Mouse (Mus musculus): ENCODE results near the gene Cpne4. TPM values are rescaled to one million over a fixed set of nuclear protein-coding genes. Genes with fewer than 3 reads are reported as not detected.

Gene Cpne4
- total and polyA plus RNA-seq, 2 experiments from 2014 or later = 0.14 TPM; not detected in 1

GRCm38 (mm10) chr9:104878558-104878957 lies 331.5 kb downstream of the Cpne4 start:
- Histone ChIP-seq H3K4me1 (ENCODE audit: control insufficient read depth, insufficient read depth) (no peaks in the 10 kb centered on the region), H3K36me3 (replicated peaks; ENCODE audit: control insufficient read depth, insufficient read depth, low read length) (no peaks in the 10 kb centered on the region), H3K27ac (ENCODE audit: low read depth) (no peak overlapping the region), H3K9ac (replicated peaks; ENCODE audit: low read depth, low read length) (no peak overlapping the region), H3K27me3 (ENCODE audit: control insufficient read depth, insufficient read depth, low read length) (no peaks in the 10 kb centered on the region), H3K4me2 (ENCODE audit: low read depth, low read length) (no peak overlapping the region), H3K4me3 (ENCODE audit: low read depth, low read length) (no peak overlapping the region), H3K9me3 (replicated peaks; ENCODE audit: control insufficient read depth, low read length) (no peaks in the 10 kb centered on the region)
- no peak for TF ChIP-seq CTCF (IDR thresholded peaks at IDR 0.05; ENCODE audit: low read depth)
- no peak for TF ChIP-seq EP300 (IDR thresholded peaks at IDR 0.05; ENCODE audit: low read depth)
- WGBS = 76% methylated on average over 6 of the region's 6 CpGs
- no peak for DNase-seq (ENCODE audit: low spot score)
- no peak for ATAC-seq (ENCODE audit: insufficient read depth, low read depth)

DNA sequence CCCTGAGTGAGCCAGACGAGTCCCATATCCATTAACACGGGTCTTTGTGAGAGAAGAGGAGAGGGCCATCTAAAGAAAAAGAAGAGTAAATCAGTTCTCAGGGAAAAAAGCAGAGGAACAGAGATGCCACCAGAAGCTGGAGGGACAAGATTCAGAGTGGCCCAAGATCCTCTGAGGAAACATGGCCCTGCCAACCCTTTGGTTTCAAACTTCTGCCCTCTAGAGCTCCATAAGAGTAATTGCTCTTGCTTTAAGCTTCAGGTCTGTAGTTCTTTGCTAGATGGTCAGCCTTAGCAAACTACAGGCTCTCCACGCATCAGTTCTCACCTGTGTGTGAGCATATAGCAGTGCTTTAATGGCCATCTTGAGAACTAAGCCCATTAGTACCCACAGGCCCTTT lies 343.4 kb downstream of the Cpne4 start:
- H3K4me3 ChIP-seq (ENCODE audit: low read depth, low read length) = no peak overlapping the region
- ATAC-seq (ENCODE audit: insufficient read depth, low read depth) = no peak
- no peaks in the 10 kb centered on the region for H3K4me1 ChIP-seq (ENCODE audit: control insufficient read depth, insufficient read depth)
- no peak overlapping the region for H3K4me2 ChIP-seq (ENCODE audit: low read depth, low read length)
- DNase-seq (ENCODE audit: low spot score) = no peak
- H3K27me3 ChIP-seq (ENCODE audit: control insufficient read depth, insufficient read depth, low read length) = no peaks in the 10 kb centered on the region
- no peak overlapping the region for H3K9ac ChIP-seq (replicated peaks; ENCODE audit: low read depth, low read length)
- no peaks in the 10 kb centered on the region for H3K9me3 ChIP-seq (replicated peaks; ENCODE audit: control insufficient read depth, low read length)
- WGBS = 67% methylated on average over 3 of the region's 3 CpGs
- no peak overlapping the region for H3K27ac ChIP-seq (ENCODE audit: low read depth)
- TF ChIP-seq CTCF (IDR thresholded peaks at IDR 0.05; ENCODE audit: low read depth) = no peak
- no peak for TF ChIP-seq EP300 (IDR thresholded peaks at IDR 0.05; ENCODE audit: low read depth)
- H3K36me3 ChIP-seq (replicated peaks; ENCODE audit: control insufficient read depth, insufficient read depth, low read length) = no peaks in the 10 kb centered on the region

DNA sequence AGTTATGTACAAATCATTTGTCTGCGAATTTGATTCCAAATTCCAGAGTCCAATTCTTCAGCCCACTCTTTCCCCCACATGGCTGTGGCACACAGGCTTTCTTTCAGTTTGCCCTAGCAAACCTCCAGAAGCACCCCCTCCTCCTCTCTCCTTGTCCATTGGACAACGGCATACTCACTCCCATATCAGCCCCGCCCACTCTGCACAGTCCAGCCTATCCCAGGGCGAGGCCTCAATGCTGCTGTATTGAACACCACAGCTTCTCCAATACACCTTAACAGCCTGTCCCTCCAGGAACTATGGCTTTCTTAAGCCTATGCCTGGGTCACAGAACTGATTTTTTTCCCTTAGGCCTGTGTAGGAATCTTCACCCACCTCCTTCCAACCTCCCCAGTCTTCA lies 348.3 kb downstream of the Cpne4 start:
- WGBS = 64% methylated on average over 4 of the region's 4 CpGs
- H3K9me3 ChIP-seq (replicated peaks; ENCODE audit: control insufficient read depth, low read length) = no peaks in the 10 kb centered on the region
- DNase-seq (ENCODE audit: low spot score) (no peak), ATAC-seq (ENCODE audit: insufficient read depth, low read depth) (no peak)
- H3K4me2 ChIP-seq (ENCODE audit: low read depth, low read length) = no peak overlapping the region
- H3K27me3 ChIP-seq (ENCODE audit: control insufficient read depth, insufficient read depth, low read length) = no peaks in the 10 kb centered on the region
- H3K27ac ChIP-seq (ENCODE audit: low read depth) = no peak overlapping the region
- H3K4me1 ChIP-seq (ENCODE audit: control insufficient read depth, insufficient read depth) = no peaks in the 10 kb centered on the region
- H3K36me3 ChIP-seq (replicated peaks; ENCODE audit: control insufficient read depth, insufficient read depth, low read length) = no peaks in the 10 kb centered on the region
- TF ChIP-seq EP300 (IDR thresholded peaks at IDR 0.05; ENCODE audit: low read depth) = no peak
- no peak for TF ChIP-seq CTCF (IDR thresholded peaks at IDR 0.05; ENCODE audit: low read depth)
- no peak overlapping the region for H3K9ac ChIP-seq (replicated peaks; ENCODE audit: low read depth, low read length)
- H3K4me3 ChIP-seq (ENCODE audit: low read depth, low read length) = no peak overlapping the region

DNA sequence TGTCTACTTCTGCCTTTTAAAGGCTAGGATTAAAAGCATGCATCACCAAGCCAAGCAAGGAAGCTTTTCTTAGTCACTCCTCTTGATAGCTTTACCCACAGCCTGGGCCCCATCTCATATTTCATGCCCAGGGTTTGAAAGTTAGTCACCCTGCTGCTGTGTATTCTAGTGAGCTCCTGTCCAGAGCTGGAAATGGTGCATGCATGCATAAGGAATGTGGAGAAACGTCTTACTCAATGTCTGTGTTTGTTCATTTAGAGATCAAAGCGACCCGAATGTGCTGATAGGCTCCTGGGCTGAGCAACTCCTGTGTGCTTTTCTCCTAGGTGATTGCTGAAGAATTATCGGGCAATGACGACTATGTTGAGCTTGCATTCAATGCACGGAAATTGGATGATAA lies 354.0 kb downstream of the Cpne4 start:
- H3K27me3 ChIP-seq (ENCODE audit: control insufficient read depth, insufficient read depth, low read length) = no peaks in the 10 kb centered on the region
- no peaks in the 10 kb centered on the region for H3K4me1 ChIP-seq (ENCODE audit: control insufficient read depth, insufficient read depth)
- ATAC-seq (ENCODE audit: insufficient read depth, low read depth) = no peak
- no peak overlapping the region for H3K9ac ChIP-seq (replicated peaks; ENCODE audit: low read depth, low read length)
- H3K4me2 ChIP-seq (ENCODE audit: low read depth, low read length) = no peak overlapping the region
- H3K9me3 ChIP-seq (replicated peaks; ENCODE audit: control insufficient read depth, low read length) = no peaks in the 10 kb centered on the region
- TF ChIP-seq CTCF (IDR thresholded peaks at IDR 0.05; ENCODE audit: low read depth) (no peak), EP300 (IDR thresholded peaks at IDR 0.05; ENCODE audit: low read depth) (no peak)
- H3K36me3 ChIP-seq (replicated peaks; ENCODE audit: control insufficient read depth, insufficient read depth, low read length) = no peaks in the 10 kb centered on the region
- H3K4me3 ChIP-seq (ENCODE audit: low read depth, low read length) = no peak overlapping the region
- DNase-seq (ENCODE audit: low spot score) = no peak
- H3K27ac ChIP-seq (ENCODE audit: low read depth) = no peak overlapping the region
- 37% methylated on average over 6 of the region's 6 CpGs for WGBS

GRCm38 (mm10) chr9:104901827-104902226 lies 354.7 kb downstream of the Cpne4 start:
- TF ChIP-seq EP300 (IDR thresholded peaks at IDR 0.05; ENCODE audit: low read depth) (no peak), CTCF (IDR thresholded peaks at IDR 0.05; ENCODE audit: low read depth) (no peak)
- Histone ChIP-seq H3K4me2 (ENCODE audit: low read depth, low read length) (no peak overlapping the region), H3K9ac (replicated peaks; ENCODE audit: low read depth, low read length) (no peak overlapping the region), H3K4me1 (ENCODE audit: control insufficient read depth, insufficient read depth) (no peaks in the 10 kb centered on the region), H3K36me3 (replicated peaks; ENCODE audit: control insufficient read depth, insufficient read depth, low read length) (no peaks in the 10 kb centered on the region), H3K27ac (ENCODE audit: low read depth) (no peak overlapping the region), H3K9me3 (replicated peaks; ENCODE audit: control insufficient read depth, low read length) (no peaks in the 10 kb centered on the region), H3K4me3 (ENCODE audit: low read depth, low read length) (no peak overlapping the region), H3K27me3 (ENCODE audit: control insufficient read depth, insufficient read depth, low read length) (no peaks in the 10 kb centered on the region)
- 59% methylated on average over 2 of the region's 2 CpGs for WGBS
- ATAC-seq (ENCODE audit: insufficient read depth, low read depth) = no peak
- DNase-seq (ENCODE audit: low spot score) = no peak

- TF ChIP-seq EP300 (IDR thresholded peaks at IDR 0.05; ENCODE audit: low read depth) (no peak), CTCF (IDR thresholded peaks at IDR 0.05; ENCODE audit: low read depth) (no peak)
- no peak for ATAC-seq (ENCODE audit: insufficient read depth, low read depth)
- no peak overlapping the region for H3K27ac ChIP-seq (ENCODE audit: low read depth)
- no peak overlapping the region for H3K4me3 ChIP-seq (ENCODE audit: low read depth, low read length)
- 53% methylated on average over 2 of the region's 2 CpGs for WGBS
- no peaks in the 10 kb centered on the region for H3K4me1 ChIP-seq (ENCODE audit: control insufficient read depth, insufficient read depth)
- DNase-seq (ENCODE audit: low spot score) = no peak
- H3K9me3 ChIP-seq (replicated peaks; ENCODE audit: control insufficient read depth, low read length) = no peaks in the 10 kb centered on the region
- H3K27me3 ChIP-seq (ENCODE audit: control insufficient read depth, insufficient read depth, low read length) = no peaks in the 10 kb centered on the region
- H3K9ac ChIP-seq (replicated peaks; ENCODE audit: low read depth, low read length) = no peak overlapping the region
- no peak overlapping the region for H3K4me2 ChIP-seq (ENCODE audit: low read depth, low read length)
- H3K36me3 ChIP-seq (replicated peaks; ENCODE audit: control insufficient read depth, insufficient read depth, low read length) = no peaks in the 10 kb centered on the region
Observed at GRCm38 (mm10) chr9:104912686-104913085, 365.6 kb downstream of the Cpne4 start.
